Mouse (Mus musculus): ENCODE measurements at regions not wholly inside any gene's neighbourhood (a gene's known extent, or its start where the extent isn't known, plus 50 kb on each side); places are given as distances from the start of the nearest gene placed in this dataset.
"Not testable (repeated sequence)": the region's sequence is repeated elsewhere in the genome, so short reads cannot be mapped to it uniquely, and the experiment has no call there.

GRCm38 (mm10) chr6:25101761-25102160 is 145.7 kb upstream of the Tmem229a start:
- Histone ChIP-seq H3K9me3 (replicated peaks; ENCODE audit: control insufficient read depth, low read length) (no peaks in the 10 kb centered on the region), H3K4me2 (ENCODE audit: low read depth, low read length) (no peak overlapping the region), H3K4me1 (ENCODE audit: control insufficient read depth, insufficient read depth, low read length) (no peaks in the 10 kb centered on the region), H3K27me3 (ENCODE audit: control insufficient read depth, insufficient read depth, low read length) (no peaks in the 10 kb centered on the region), H3K9ac (replicated peaks; ENCODE audit: low read length) (no peak overlapping the region), H3K36me3 (replicated peaks; ENCODE audit: control insufficient read depth, insufficient read depth, low read depth, low read length) (no peaks in the 10 kb centered on the region), H3K27ac (replicated peaks; ENCODE audit: low read depth, low read length) (no peak overlapping the region), H3K4me3 (ENCODE audit: low read depth, low read length) (no peak overlapping the region)
- no peak for ATAC-seq (replicated peaks; ENCODE audit: insufficient number of reproducible peaks, low FRiP score, low TSS enrichment, low read depth)
- no peak for DNase-seq (ENCODE audit: low spot score)

- Histone ChIP-seq H3K4me3 (ENCODE audit: low read depth, low read length) (no peak overlapping the region), H3K4me1 (ENCODE audit: control insufficient read depth, insufficient read depth, low read length) (no peaks in the 10 kb centered on the region), H3K4me2 (ENCODE audit: low read depth, low read length) (no peak overlapping the region), H3K36me3 (replicated peaks; ENCODE audit: control insufficient read depth, insufficient read depth, low read depth, low read length) (no peaks in the 10 kb centered on the region), H3K9ac (replicated peaks; ENCODE audit: low read length) (no peak overlapping the region), H3K9me3 (replicated peaks; ENCODE audit: control insufficient read depth, low read length) (no peaks in the 10 kb centered on the region), H3K27ac (replicated peaks; ENCODE audit: low read depth, low read length) (no peak overlapping the region), H3K27me3 (ENCODE audit: control insufficient read depth, insufficient read depth, low read length) (no peaks in the 10 kb centered on the region)
- no peak for DNase-seq (ENCODE audit: low spot score)
- 49% methylated on average over 1 of the region's 1 CpGs for WGBS
- ATAC-seq (replicated peaks; ENCODE audit: insufficient number of reproducible peaks, low FRiP score, low TSS enrichment, low read depth), result no peak
These were observed 131.1 kb upstream of the Tmem229a start for GRCm38 (mm10) chr6:25087167-25087566.

- no peaks in the 10 kb centered on the region for H3K9me3 ChIP-seq (replicated peaks; ENCODE audit: control insufficient read depth, low read length)
- H3K4me2 ChIP-seq (ENCODE audit: low read depth, low read length), result no peak overlapping the region
- ATAC-seq (replicated peaks; ENCODE audit: insufficient number of reproducible peaks, low FRiP score, low TSS enrichment, low read depth) (no peak), DNase-seq (ENCODE audit: low spot score) (no peak)
- H3K36me3 ChIP-seq (replicated peaks; ENCODE audit: control insufficient read depth, insufficient read depth, low read depth, low read length), result no peaks in the 10 kb centered on the region
- H3K27me3 ChIP-seq (ENCODE audit: control insufficient read depth, insufficient read depth, low read length), result no peaks in the 10 kb centered on the region
- H3K4me1 ChIP-seq (ENCODE audit: control insufficient read depth, insufficient read depth, low read length), result no peaks in the 10 kb centered on the region
- H3K27ac ChIP-seq (replicated peaks; ENCODE audit: low read depth, low read length), result no peak overlapping the region
- H3K9ac ChIP-seq (replicated peaks; ENCODE audit: low read length), result no peak overlapping the region
- no peak overlapping the region for H3K4me3 ChIP-seq (ENCODE audit: low read depth, low read length)
- WGBS, result 82% methylated on average over 2 of the region's 2 CpGs
These were observed 129.8 kb upstream of the Tmem229a start for GRCm38 (mm10) chr6:25085871-25086270.

- WGBS, result 85% methylated on average over 4 of the region's 4 CpGs
- not testable (repeated sequence) for H3K4me2 ChIP-seq (ENCODE audit: low read depth, low read length); H3K4me3 ChIP-seq (ENCODE audit: low read depth, low read length); H3K36me3 ChIP-seq (replicated peaks; ENCODE audit: control insufficient read depth, insufficient read depth, low read depth, low read length); ATAC-seq (replicated peaks; ENCODE audit: insufficient number of reproducible peaks, low FRiP score, low TSS enrichment, low read depth); H3K27ac ChIP-seq (replicated peaks; ENCODE audit: low read depth, low read length); DNase-seq (ENCODE audit: low spot score); H3K4me1 ChIP-seq (ENCODE audit: control insufficient read depth, insufficient read depth, low read length); H3K9me3 ChIP-seq (replicated peaks; ENCODE audit: control insufficient read depth, low read length); H3K9ac ChIP-seq (replicated peaks; ENCODE audit: low read length); H3K27me3 ChIP-seq (ENCODE audit: control insufficient read depth, insufficient read depth, low read length)
These were observed 129.2 kb upstream of the Tmem229a start for GRCm38 (mm10) chr6:25085296-25085695.

- Histone ChIP-seq H3K27me3 (ENCODE audit: control insufficient read depth, insufficient read depth, low read length) (no peaks in the 10 kb centered on the region), H3K4me1 (ENCODE audit: control insufficient read depth, insufficient read depth, low read length) (no peaks in the 10 kb centered on the region), H3K4me3 (ENCODE audit: low read depth, low read length) (no peak overlapping the region), H3K9me3 (replicated peaks; ENCODE audit: control insufficient read depth, low read length) (no peaks in the 10 kb centered on the region), H3K27ac (replicated peaks; ENCODE audit: low read depth, low read length) (no peak overlapping the region), H3K9ac (replicated peaks; ENCODE audit: low read length) (no peak overlapping the region), H3K36me3 (replicated peaks; ENCODE audit: control insufficient read depth, insufficient read depth, low read depth, low read length) (no peaks in the 10 kb centered on the region), H3K4me2 (ENCODE audit: low read depth, low read length) (no peak overlapping the region)
- WGBS, result 44% methylated on average over 6 of the region's 6 CpGs
- ATAC-seq (replicated peaks; ENCODE audit: insufficient number of reproducible peaks, low FRiP score, low TSS enrichment, low read depth), result no peak
- DNase-seq (ENCODE audit: low spot score), result no peak
These were observed 109.8 kb upstream of the Tmem229a start for GRCm38 (mm10) chr6:25065913-25066312.

- H3K9ac ChIP-seq (replicated peaks; ENCODE audit: low read length), result no peak overlapping the region
- no peak overlapping the region for H3K27ac ChIP-seq (replicated peaks; ENCODE audit: low read depth, low read length)
- H3K4me1 ChIP-seq (ENCODE audit: control insufficient read depth, insufficient read depth, low read length), result no peaks in the 10 kb centered on the region
- 42% methylated on average over 2 of the region's 2 CpGs for WGBS
- DNase-seq (ENCODE audit: low spot score) (no peak), ATAC-seq (replicated peaks; ENCODE audit: insufficient number of reproducible peaks, low FRiP score, low TSS enrichment, low read depth) (no peak)
- H3K9me3 ChIP-seq (replicated peaks; ENCODE audit: control insufficient read depth, low read length), result no peaks in the 10 kb centered on the region
- H3K4me3 ChIP-seq (ENCODE audit: low read depth, low read length), result no peak overlapping the region
- H3K27me3 ChIP-seq (ENCODE audit: control insufficient read depth, insufficient read depth, low read length), result no peaks in the 10 kb centered on the region
- no peaks in the 10 kb centered on the region for H3K36me3 ChIP-seq (replicated peaks; ENCODE audit: control insufficient read depth, insufficient read depth, low read depth, low read length)
- H3K4me2 ChIP-seq (ENCODE audit: low read depth, low read length), result no peak overlapping the region
These were observed 76.9 kb upstream of the Tmem229a start for GRCm38 (mm10) chr6:25032878-25033509.

GRCm38 (mm10) chr6:25026953-25027352 is 70.9 kb upstream of the Tmem229a start:
- no peak overlapping the region for H3K4me2 ChIP-seq (ENCODE audit: low read depth, low read length)
- no peak overlapping the region for H3K4me3 ChIP-seq (ENCODE audit: low read depth, low read length)
- ATAC-seq (replicated peaks; ENCODE audit: insufficient number of reproducible peaks, low FRiP score, low TSS enrichment, low read depth) (no peak), DNase-seq (ENCODE audit: low spot score) (no peak)
- no peaks in the 10 kb centered on the region for H3K36me3 ChIP-seq (replicated peaks; ENCODE audit: control insufficient read depth, insufficient read depth, low read depth, low read length)
- no peaks in the 10 kb centered on the region for H3K9me3 ChIP-seq (replicated peaks; ENCODE audit: control insufficient read depth, low read length)
- no peak overlapping the region for H3K27ac ChIP-seq (replicated peaks; ENCODE audit: low read depth, low read length)
- H3K9ac ChIP-seq (replicated peaks; ENCODE audit: low read length), result no peak overlapping the region
- 70% methylated on average over 3 of the region's 3 CpGs for WGBS
- H3K4me1 ChIP-seq (ENCODE audit: control insufficient read depth, insufficient read depth, low read length), result no peaks in the 10 kb centered on the region
- H3K27me3 ChIP-seq (ENCODE audit: control insufficient read depth, insufficient read depth, low read length), result no peaks in the 10 kb centered on the region

GRCm38 (mm10) chr6:25020005-25020772 is 64.1 kb upstream of the Tmem229a start:
- Histone ChIP-seq H3K4me1 (ENCODE audit: control insufficient read depth, insufficient read depth, low read length) (no peaks in the 10 kb centered on the region), H3K9ac (replicated peaks; ENCODE audit: low read length) (no peak overlapping the region), H3K27me3 (ENCODE audit: control insufficient read depth, insufficient read depth, low read length) (no peaks in the 10 kb centered on the region), H3K36me3 (replicated peaks; ENCODE audit: control insufficient read depth, insufficient read depth, low read depth, low read length) (no peaks in the 10 kb centered on the region), H3K9me3 (replicated peaks; ENCODE audit: control insufficient read depth, low read length) (no peaks in the 10 kb centered on the region), H3K4me2 (ENCODE audit: low read depth, low read length) (no peak overlapping the region), H3K27ac (replicated peaks; ENCODE audit: low read depth, low read length) (no peak overlapping the region), H3K4me3 (ENCODE audit: low read depth, low read length) (no peak overlapping the region)
- WGBS, result 27% methylated on average over 2 of the region's 2 CpGs
- DNase-seq (ENCODE audit: low spot score) (peak; percentile 68), ATAC-seq (replicated peaks; ENCODE audit: insufficient number of reproducible peaks, low FRiP score, low TSS enrichment, low read depth) (no peak)
